Mouse (Mus musculus): ENCODE results near the gene Tnpo3.

DNA sequence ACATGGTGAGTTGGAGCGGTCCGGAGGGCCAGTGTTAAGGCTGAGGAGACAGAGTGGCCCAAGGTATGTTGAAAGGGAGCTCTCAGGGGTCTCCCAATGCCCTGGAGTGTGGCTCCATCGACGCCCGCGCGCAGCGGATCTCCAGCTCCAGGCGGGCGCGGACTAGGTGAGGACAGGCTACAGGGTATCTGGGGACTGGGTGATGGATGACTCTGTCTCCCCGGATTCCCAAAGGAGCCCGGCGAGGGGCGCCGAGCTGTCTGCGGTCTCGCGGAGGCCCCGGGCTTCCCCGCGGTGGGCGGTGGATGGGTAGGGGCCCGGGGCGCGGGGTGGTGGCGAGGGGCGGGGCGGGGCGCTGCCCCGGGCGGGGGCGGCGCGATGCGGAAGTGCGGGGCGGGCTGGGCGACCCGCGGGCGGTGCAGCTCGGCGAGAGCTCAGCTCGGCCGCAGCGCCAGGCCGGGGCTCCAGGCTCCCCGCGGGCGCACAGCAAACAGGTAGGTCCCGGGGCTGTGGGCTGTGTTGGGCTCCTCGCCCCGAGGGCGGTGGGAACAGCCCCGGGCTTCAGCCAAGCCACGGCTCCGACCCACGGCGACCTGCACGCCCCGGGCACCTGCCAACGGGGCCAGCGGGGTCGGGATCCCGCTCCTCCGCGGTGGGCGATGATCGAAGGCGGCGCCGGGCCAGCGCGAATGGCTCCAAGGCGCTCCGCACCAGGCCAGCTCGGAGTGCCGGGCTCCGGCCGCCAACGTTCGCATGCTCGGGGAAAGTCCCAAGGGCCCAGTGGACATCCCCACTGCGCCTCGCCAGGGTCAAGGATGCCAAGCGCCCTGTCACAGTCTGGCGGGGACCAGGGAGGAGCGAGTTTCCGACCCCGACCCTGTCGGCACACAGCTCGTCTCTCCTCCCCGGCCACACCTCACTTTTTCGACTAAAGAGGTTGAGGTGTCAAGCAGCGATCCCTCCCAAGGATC lies 83.1 kb downstream of the Tnpo3 start, which contains the start of gene Irf5:
- TF ChIP-seq CTCF (IDR thresholded peaks at IDR 0.05; ENCODE audit: borderline replicate concordance, control insufficient read depth, extremely low read depth, insufficient read depth, low read length, poor library complexity) (peak; percentile 12; the same call in 1 of the 2 replicates), POLR2A (IDR thresholded peaks at IDR 0.05; ENCODE audit: control insufficient read depth, extremely low read depth, insufficient read depth, low read length, poor library complexity) (no peak)
